Mouse (Mus musculus): ENCODE data around the gene 1300017J02Rik. TPM values are rescaled to one million over a fixed set of nuclear protein-coding genes. Genes with fewer than 3 reads are reported as not detected.
A peak's percentile ranks its signal among the peaks of the same experiment; 100 is the strongest.

1300017J02Rik gene
- polyA plus RNA-seq, 1 experiment from 2014 or later = 3.8 TPM

- H3K4me3 ChIP-seq = no peak overlapping the region
- 89% methylated on average over 5 of the region's 5 CpGs for WGBS
These were observed 99.1 kb downstream of the 1300017J02Rik start for GRCm38 (mm10) chr9:103205786-103206185.

GRCm38 (mm10) chr9:103201561-103202260 is 103.2 kb downstream of the 1300017J02Rik start, which contains the start of gene Srprb:
Srprb (minus strand) TSS chr9:103202137.
- peak within 1 kb of the TSS; percentile 92 for H3K4me3 ChIP-seq
- H3K9ac ChIP-seq = peak within 1 kb of the TSS; percentile 90
- H3K27ac ChIP-seq = peak within 1 kb of the TSS; percentile 88
- peak; percentile 95 for ATAC-seq (ENCODE audit: insufficient number of reproducible peaks, insufficient read depth, low FRiP score, low TSS enrichment)
- peak within 1 kb of the TSS; percentile 71 for H3K4me2 ChIP-seq (replicated peaks)
- no peaks in the 10 kb centered on the region for H3K9me3 ChIP-seq
- H3K27me3 ChIP-seq = no peaks in the 10 kb centered on the region
- no peaks in the 10 kb centered on the region; the same call in 1 of the 2 replicates for H3K4me1 ChIP-seq
- peaks cover 30% of the 10 kb centered on the region for H3K36me3 ChIP-seq
- under 1% methylated on average over 45 of the region's 45 CpGs for WGBS

More at GRCm38 (mm10) chr9:103205786-103206185, 99.1 kb downstream of the 1300017J02Rik start:
- Histone ChIP-seq H3K36me3 (no peaks in the 10 kb centered on the region), H3K4me2 (replicated peaks) (no peak overlapping the region), H3K9me3 (no peaks in the 10 kb centered on the region), H3K9ac (no peak overlapping the region), H3K4me1 (no peaks in the 10 kb centered on the region; the same call in 1 of the 2 replicates), H3K27me3 (no peaks in the 10 kb centered on the region), H3K27ac (no peak overlapping the region)
- no peak for ATAC-seq (ENCODE audit: insufficient number of reproducible peaks, insufficient read depth, low FRiP score, low TSS enrichment)

Other genes with a start within 250 kb of the 1300017J02Rik start
- gene Rab6b, start 193.3 kb downstream of the 1300017J02Rik start, polyA plus RNA-seq (2016; fragmentation: Nextera tagmentation; extraction: Ambion mirVana) = 11.1 and 11.5 TPM in 2 replicates
- gene Srprb, start 102.9 kb downstream of the 1300017J02Rik start, polyA plus RNA-seq (2016; fragmentation: Nextera tagmentation; extraction: Ambion mirVana) = 58.0 and 60.0 TPM in 2 replicates
- gene Gm20425, start 74.8 kb downstream of the 1300017J02Rik start, polyA plus RNA-seq (2016; fragmentation: Nextera tagmentation; extraction: Ambion mirVana) = 0.60 and 2.9 TPM in 2 replicates
- gene Trf, start 74.6 kb downstream of the 1300017J02Rik start, polyA plus RNA-seq (2016; fragmentation: Nextera tagmentation; extraction: Ambion mirVana) = 19.1 and 20.1 TPM in 2 replicates
- gene Topbp1, start 133 bp upstream of the 1300017J02Rik start, polyA plus RNA-seq (2016; fragmentation: Nextera tagmentation; extraction: Ambion mirVana) = 77.3 and 78.4 TPM in 2 replicates
- gene Cdv3, start 60.8 kb upstream of the 1300017J02Rik start, polyA plus RNA-seq (2016; fragmentation: Nextera tagmentation; extraction: Ambion mirVana) = 108 and 110 TPM in 2 replicates
- gene Bfsp2, start 175.3 kb upstream of the 1300017J02Rik start, polyA plus RNA-seq (2016; fragmentation: Nextera tagmentation; extraction: Ambion mirVana) = 1.8 and 3.1 TPM in 2 replicates

Data from embryonic facial prominence, embryonic 12.5 days (tissue).